Mouse (Mus musculus) liver, embryonic 11.5 days (tissue): ENCODE measurements around the gene Gm29427. TPM values are rescaled to one million over a fixed set of nuclear protein-coding genes. Genes with fewer than 3 reads are reported as not detected.

Source experiments
- polyA plus RNA-seq: library from polyadenylated mRNA; unstranded; fragments of >200 nt; fragmentation: Nextera tagmentation; extraction: Ambion mirVana; gene quantifications from 2 replicates; pipeline ENCODE4 v1.2.1, GENCODE M21; 2014

The Gm29427 gene
- polyA plus RNA-seq, 1 experiment from 2014 or later, result not detected

Other genes starting within 250 kb of the Gm29427 start
- gene Zp3r, start 86.2 kb downstream of the Gm29427 start, polyA plus RNA-seq, result not detected in 2 replicates
- gene C4bp, start 54.2 kb downstream of the Gm29427 start, polyA plus RNA-seq, result 0.34 and 0.47 TPM in 2 replicates
- 26.5 and 26.6 TPM in 2 replicates for gene Yod1, start 1.5 kb upstream of the Gm29427 start, polyA plus RNA-seq
- 4.9 and 6.1 TPM in 2 replicates for gene Pfkfb2, start 13.5 kb upstream of the Gm29427 start, polyA plus RNA-seq
- gene AA986860, start 16.2 kb upstream of the Gm29427 start, polyA plus RNA-seq, result 7.1 and 7.9 TPM in 2 replicates
- not detected in 2 replicates for gene Fcamr, start 85.1 kb upstream of the Gm29427 start, polyA plus RNA-seq
- gene Pigr, start 110.9 kb upstream of the Gm29427 start, polyA plus RNA-seq, result 0.12 and 0.25 TPM in 2 replicates
- gene Fcmr, start 149.9 kb upstream of the Gm29427 start, polyA plus RNA-seq, result not detected in 2 replicates
- not detected in 2 replicates for gene Il24, start 171.7 kb upstream of the Gm29427 start, polyA plus RNA-seq
- gene Il20, start 195.7 kb upstream of the Gm29427 start, polyA plus RNA-seq, result not detected in 2 replicates
- gene Il19, start 224.3 kb upstream of the Gm29427 start, polyA plus RNA-seq, result not detected in 2 replicates